Mouse (Mus musculus) E14TG2a.4 (cell line): ENCODE data around the gene Zc2hc1b.
"Not testable (repeated sequence)": the region's sequence is repeated elsewhere in the genome, so short reads cannot be mapped to it uniquely, and the experiment has no call there.

Experiments
- H3K27me3 ChIP-seq: 2 replicates; pipeline ENCODE4 v1.6.1; 2014; ENCODE audit warnings: low read length, control low read depth; ENCODE audit not compliant: insufficient read depth
- H3K36me3 ChIP-seq: 2 replicates; pipeline ENCODE4 v1.6.1; 2014; ENCODE audit warnings: low read length, control low read depth; ENCODE audit not compliant: insufficient read depth
- H3K4me1 ChIP-seq: replicated peaks from 2 replicates; pipeline ENCODE4 v1.6.1; 2014; ENCODE audit warnings: low read depth, low read length, control low read depth
- H3K4me3 ChIP-seq: replicated peaks from 2 replicates; pipeline ENCODE4 v1.5.1; 2014; ENCODE audit warnings: mild to moderate bottlenecking, low read length
- H3K9me3 ChIP-seq: 2 replicates; pipeline ENCODE4 v1.6.1; 2014; ENCODE audit warnings: low read length, control low read depth
- CTCF ChIP-seq: conservative IDR thresholded peaks from 2 replicates; pipeline ENCODE4 v1.5.1; 2014; ENCODE audit warnings: low read length
- NANOG ChIP-seq: IDR thresholded peaks from 2 replicates; pipeline ENCODE4 v1.6.1; 2014; ENCODE audit warnings: borderline replicate concordance, low read length, mixed read lengths
- POU5F1 ChIP-seq: IDR thresholded peaks from 2 replicates; pipeline ENCODE4 v1.6.1; 2014; ENCODE audit warnings: low read length, borderline replicate concordance

Gene Zc2hc1b

DNA sequence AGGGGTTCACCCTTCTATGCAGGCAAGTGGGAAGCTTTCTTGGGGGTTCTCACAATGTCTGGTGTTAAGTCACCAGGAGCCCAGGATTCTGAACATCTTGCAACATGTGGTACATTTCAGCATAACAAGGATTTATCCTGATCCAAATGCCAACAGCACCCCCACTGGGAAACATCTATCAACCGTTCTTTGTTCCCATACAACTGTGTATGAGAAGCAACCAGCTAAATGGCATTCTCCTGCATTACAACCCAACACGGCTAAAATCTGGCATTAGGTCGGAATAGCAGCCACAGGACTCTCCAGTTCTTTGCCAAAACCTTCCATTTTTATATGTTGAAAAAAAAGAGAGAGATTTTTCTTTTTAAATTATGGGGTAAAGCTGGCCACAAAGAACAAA is 31.7 kb upstream of the Zc2hc1b start:
- no peak overlapping the region for H3K4me3 ChIP-seq
- H3K27me3 ChIP-seq: no peaks in the 10 kb centered on the region
- TF ChIP-seq NANOG: no peak
- no peaks in the 10 kb centered on the region for H3K9me3 ChIP-seq
- no peaks in the 10 kb centered on the region for H3K36me3 ChIP-seq
- no peaks in the 10 kb centered on the region for H3K4me1 ChIP-seq

GRCm38 (mm10) chr10:13209061-13209460 is 31.2 kb upstream of the Zc2hc1b start:
- no peaks in the 10 kb centered on the region for H3K36me3 ChIP-seq
- H3K9me3 ChIP-seq: no peaks in the 10 kb centered on the region

DNA sequence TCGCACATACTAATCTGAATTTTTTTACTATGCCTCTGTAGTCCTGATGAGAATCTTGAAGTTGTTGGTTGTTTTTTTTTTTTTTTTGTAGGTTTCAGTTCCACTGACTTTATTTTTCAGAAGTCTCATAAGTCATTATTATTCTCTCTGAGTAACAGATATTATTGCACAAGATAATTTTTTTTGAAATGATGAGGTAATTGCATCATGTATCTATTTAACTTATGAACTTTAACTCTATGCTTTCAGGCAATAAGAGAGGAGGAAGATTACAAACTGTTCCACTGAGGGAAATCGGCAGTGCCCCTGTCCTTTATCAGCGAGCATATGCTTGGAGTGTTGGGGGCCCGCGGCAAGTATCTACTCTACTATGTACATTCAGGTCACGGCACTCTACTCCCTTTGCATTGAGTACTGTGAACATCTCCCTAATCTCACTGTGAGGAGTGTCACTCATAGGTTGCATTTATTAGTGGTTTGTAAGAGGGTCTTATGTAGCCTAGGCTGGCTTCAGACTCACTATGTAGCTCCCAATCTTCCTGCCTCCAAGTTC is 24.0 kb upstream of the Zc2hc1b start:
- Histone ChIP-seq H3K27me3 (no peaks in the 10 kb centered on the region), H3K4me3 (no peak overlapping the region), H3K9me3 (peaks cover 5% of the 10 kb centered on the region), H3K36me3 (no peaks in the 10 kb centered on the region), H3K4me1 (no peaks in the 10 kb centered on the region)
- TF ChIP-seq CTCF: no peak
- no peak for TF ChIP-seq POU5F1
- TF ChIP-seq NANOG: no peak

More at GRCm38 (mm10) chr10:13209061-13209460, 31.2 kb upstream of the Zc2hc1b start:
- H3K4me3 ChIP-seq: no peak overlapping the region
- H3K27me3 ChIP-seq: no peaks in the 10 kb centered on the region
- TF ChIP-seq POU5F1 (no peak), CTCF (no peak), NANOG (no peak)
- H3K4me1 ChIP-seq: no peaks in the 10 kb centered on the region

- no peaks in the 10 kb centered on the region for H3K36me3 ChIP-seq
- no peak overlapping the region for H3K4me3 ChIP-seq
- no peak for TF ChIP-seq POU5F1
- TF ChIP-seq NANOG: no peak
- no peak for TF ChIP-seq CTCF
- H3K27me3 ChIP-seq: no peaks in the 10 kb centered on the region
- peaks cover 5% of the 10 kb centered on the region for H3K9me3 ChIP-seq
- H3K4me1 ChIP-seq: no peaks in the 10 kb centered on the region
These were observed 23.0 kb upstream of the Zc2hc1b start for GRCm38 (mm10) chr10:13200862-13201261.

GRCm38 (mm10) chr10:13199234-13199633 is 21.4 kb upstream of the Zc2hc1b start:
- no peak overlapping the region for H3K4me3 ChIP-seq
- no peaks in the 10 kb centered on the region for H3K36me3 ChIP-seq
- H3K9me3 ChIP-seq: peaks cover 5% of the 10 kb centered on the region
- no peaks in the 10 kb centered on the region for H3K27me3 ChIP-seq
- H3K4me1 ChIP-seq: no peaks in the 10 kb centered on the region; the same call in 1 of the 2 replicates
- TF ChIP-seq NANOG (no peak), CTCF (no peak), POU5F1 (no peak)

DNA sequence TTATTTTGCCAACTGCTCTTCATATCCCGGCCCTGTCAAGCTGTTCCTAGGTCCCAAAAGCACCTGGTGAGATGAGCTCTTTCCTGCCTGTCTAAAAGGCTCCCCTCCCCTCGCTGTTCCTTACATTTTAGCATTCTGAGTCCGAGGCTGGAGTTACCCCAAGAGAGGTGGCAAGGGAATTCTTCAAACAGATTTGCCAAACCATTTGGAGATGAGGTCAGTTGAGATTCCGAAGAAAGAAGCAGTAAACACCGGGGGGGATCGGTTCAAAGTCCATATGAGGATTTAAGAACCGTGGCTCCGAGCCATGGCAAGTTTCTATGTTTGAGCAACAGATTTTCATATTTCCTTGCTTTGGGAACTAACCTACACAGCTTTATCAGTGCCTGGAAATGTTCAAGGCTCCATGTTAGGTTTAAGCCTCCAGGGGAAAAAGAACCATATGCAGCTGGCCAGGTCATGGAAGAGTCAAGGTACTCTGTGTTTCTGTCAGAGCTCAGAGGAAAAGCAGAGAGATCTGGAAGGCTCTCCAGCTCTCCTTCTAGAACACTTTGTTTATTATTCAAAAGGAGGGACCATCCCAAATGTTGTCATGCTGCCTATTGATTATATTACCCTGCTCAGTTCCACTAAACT is 19.2 kb upstream of the Zc2hc1b start:
- H3K4me3 ChIP-seq: no peak overlapping the region
- no peaks in the 10 kb centered on the region for H3K36me3 ChIP-seq
- no peaks in the 10 kb centered on the region for H3K9me3 ChIP-seq
- TF ChIP-seq POU5F1 (no peak), NANOG (no peak), CTCF (no peak)
- peaks cover 9% of the 10 kb centered on the region for H3K4me1 ChIP-seq
- H3K27me3 ChIP-seq: no peaks in the 10 kb centered on the region

DNA sequence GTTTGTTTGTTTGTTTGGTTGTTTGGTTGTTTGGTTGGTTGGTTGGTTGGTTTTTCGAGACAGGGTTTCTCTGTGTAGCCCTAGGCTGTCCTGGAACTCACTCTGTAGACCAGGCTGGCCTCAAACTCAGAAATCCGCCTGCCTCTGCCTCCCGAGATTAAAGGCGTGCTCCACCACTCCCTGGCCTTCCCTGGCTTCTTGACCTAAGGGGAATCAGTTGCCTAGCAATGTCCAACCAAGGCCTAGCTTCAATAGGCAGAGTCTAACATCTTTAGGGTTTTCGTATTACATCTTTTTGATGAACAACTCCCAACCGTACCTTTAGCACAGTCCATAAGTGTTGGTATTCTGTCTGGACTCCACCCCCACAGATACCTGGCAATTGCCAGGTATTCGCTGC is 15.7 kb upstream of the Zc2hc1b start:
- not testable (repeated sequence) for H3K27me3 ChIP-seq, H3K9me3 ChIP-seq
- Histone ChIP-seq H3K4me3 (peak overlapping the region; percentile 98), H3K36me3 (peaks cover 27% of the 10 kb centered on the region), H3K4me1 (peaks cover 15% of the 10 kb centered on the region)

- H3K4me3 ChIP-seq: peak within 1 kb of the TSS; percentile 98
- H3K9me3 ChIP-seq: no peaks in the 10 kb centered on the region
- TF ChIP-seq POU5F1 (no peak), CTCF (no peak), NANOG (no peak)
- H3K4me1 ChIP-seq: peaks cover 15% of the 10 kb centered on the region
- H3K27me3 ChIP-seq: no peaks in the 10 kb centered on the region
- peaks cover 32% of the 10 kb centered on the region for H3K36me3 ChIP-seq
These were observed 15.0 kb upstream of the Zc2hc1b start, which contains the start of gene Ltv1 for GRCm38 (mm10) chr10:13192731-13193351. TSS of gene Ltv1 (minus strand) at chr10:13193168.

DNA sequence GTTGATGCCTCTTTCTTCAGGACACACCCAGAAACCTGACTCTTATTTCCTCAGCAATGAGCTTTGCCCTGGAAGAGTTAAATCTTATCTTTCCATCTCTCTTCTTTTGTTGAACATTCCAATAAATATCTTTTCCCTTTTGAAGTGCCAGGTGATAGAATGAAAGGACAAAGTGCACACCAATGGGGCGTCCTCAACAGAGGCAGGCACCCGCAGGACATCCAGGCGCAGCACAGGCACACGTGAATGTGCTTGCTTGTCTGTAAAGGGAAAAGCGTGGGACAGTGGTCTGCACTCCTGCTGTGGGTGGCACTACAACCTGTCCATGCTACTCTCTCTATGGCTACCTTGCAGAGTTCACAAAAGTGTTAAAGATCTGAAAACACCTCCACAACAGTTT is 12.1 kb upstream of the Zc2hc1b start:
- Histone ChIP-seq H3K27me3 (no peaks in the 10 kb centered on the region), H3K36me3 (peaks cover 62% of the 10 kb centered on the region), H3K4me1 (peaks cover 20% of the 10 kb centered on the region), H3K9me3 (no peaks in the 10 kb centered on the region), H3K4me3 (no peak overlapping the region)
- TF ChIP-seq NANOG (no peak), POU5F1 (no peak)
